Mouse (Mus musculus): ENCODE results near the gene Gpr107. TPM values are rescaled to one million over a fixed set of nuclear protein-coding genes. Genes with fewer than 3 reads are reported as not detected.

The Gpr107 gene
- polyA plus RNA-seq, 1 experiment from 2014 or later, result 9.8 TPM

GRCm38 (mm10) chr2:31125156-31125555, 27.0 kb upstream of the Gpr107 start:
- Histone ChIP-seq H3K4me1 (ENCODE audit: insufficient read depth) (peaks cover 18% of the 10 kb centered on the region), H3K9ac (replicated peaks) (no peak overlapping the region), H3K4me2 (ENCODE audit: low read depth, low read length) (no peak overlapping the region), H3K27me3 (ENCODE audit: insufficient read depth, low read length) (no peaks in the 10 kb centered on the region), H3K36me3 (replicated peaks; ENCODE audit: insufficient read depth, low read length) (no peaks in the 10 kb centered on the region), H3K27ac (ENCODE audit: low read depth) (no peak overlapping the region), H3K9me3 (ENCODE audit: low read length) (no peaks in the 10 kb centered on the region), H3K4me3 (ENCODE audit: low read depth, low read length) (no peak overlapping the region)
- no peak for TF ChIP-seq CTCF (IDR thresholded peaks at IDR 0.05; ENCODE audit: low read depth)
- no peak for TF ChIP-seq EP300 (IDR thresholded peaks at IDR 0.05; ENCODE audit: low read depth)
- ATAC-seq, result no peak
- DNase-seq, result no peak
- WGBS (ENCODE audit: insufficient replicate concordance), result 46% methylated on average over 7 of the region's 7 CpGs

- Histone ChIP-seq H3K36me3 (replicated peaks; ENCODE audit: insufficient read depth, low read length) (no peaks in the 10 kb centered on the region), H3K27ac (ENCODE audit: low read depth) (no peak overlapping the region), H3K27me3 (ENCODE audit: insufficient read depth, low read length) (no peaks in the 10 kb centered on the region), H3K4me2 (ENCODE audit: low read depth, low read length) (no peak overlapping the region), H3K9ac (replicated peaks) (no peak overlapping the region), H3K9me3 (ENCODE audit: low read length) (no peaks in the 10 kb centered on the region), H3K4me3 (ENCODE audit: low read depth, low read length) (no peak overlapping the region), H3K4me1 (ENCODE audit: insufficient read depth) (peaks cover 25% of the 10 kb centered on the region)
- 84% methylated on average over 9 of the region's 9 CpGs for WGBS (ENCODE audit: insufficient replicate concordance)
- ATAC-seq (no peak), DNase-seq (no peak)
- TF ChIP-seq EP300 (IDR thresholded peaks at IDR 0.05; ENCODE audit: low read depth), result no peak
- TF ChIP-seq CTCF (IDR thresholded peaks at IDR 0.05; ENCODE audit: low read depth), result no peak
Measured at GRCm38 (mm10) chr2:31126048-31126447, 26.1 kb upstream of the Gpr107 start.

- Histone ChIP-seq H3K4me3 (ENCODE audit: low read depth, low read length) (no peak overlapping the region), H3K4me1 (ENCODE audit: insufficient read depth) (peaks cover 28% of the 10 kb centered on the region), H3K27ac (ENCODE audit: low read depth) (no peak overlapping the region), H3K9ac (replicated peaks) (no peak overlapping the region), H3K36me3 (replicated peaks; ENCODE audit: insufficient read depth, low read length) (no peaks in the 10 kb centered on the region), H3K4me2 (ENCODE audit: low read depth, low read length) (no peak overlapping the region), H3K9me3 (ENCODE audit: low read length) (no peaks in the 10 kb centered on the region), H3K27me3 (ENCODE audit: insufficient read depth, low read length) (no peaks in the 10 kb centered on the region)
- no peak for ATAC-seq
- TF ChIP-seq EP300 (IDR thresholded peaks at IDR 0.05; ENCODE audit: low read depth) (no peak), CTCF (IDR thresholded peaks at IDR 0.05; ENCODE audit: low read depth) (no peak)
- no peak for DNase-seq
- 68% methylated on average over 7 of the region's 7 CpGs for WGBS (ENCODE audit: insufficient replicate concordance)
Measured at GRCm38 (mm10) chr2:31127219-31127618, 24.9 kb upstream of the Gpr107 start.

- Histone ChIP-seq H3K4me3 (ENCODE audit: low read depth, low read length) (no peak overlapping the region), H3K36me3 (replicated peaks; ENCODE audit: insufficient read depth, low read length) (no peaks in the 10 kb centered on the region), H3K27ac (ENCODE audit: low read depth) (0 out of 2 replicates have a peak overlapping the region, but pooled peaks have one; percentile 3), H3K4me2 (ENCODE audit: low read depth, low read length) (no peak overlapping the region), H3K9me3 (ENCODE audit: low read length) (no peaks in the 10 kb centered on the region), H3K9ac (replicated peaks) (no peak overlapping the region), H3K27me3 (ENCODE audit: insufficient read depth, low read length) (no peaks in the 10 kb centered on the region), H3K4me1 (ENCODE audit: insufficient read depth) (peaks cover 28% of the 10 kb centered on the region)
- DNase-seq (no peak), ATAC-seq (no peak)
- TF ChIP-seq CTCF (IDR thresholded peaks at IDR 0.05; ENCODE audit: low read depth) (no peak), EP300 (IDR thresholded peaks at IDR 0.05; ENCODE audit: low read depth) (no peak)
- WGBS (ENCODE audit: insufficient replicate concordance), result 47% methylated on average over 4 of the region's 4 CpGs
Measured at GRCm38 (mm10) chr2:31127899-31128298, 24.2 kb upstream of the Gpr107 start.

- H3K27ac ChIP-seq (ENCODE audit: low read depth), result peak overlapping the region; percentile 57
- no peak overlapping the region for H3K9ac ChIP-seq (replicated peaks)
- no peak for ATAC-seq
- no peak for DNase-seq
- no peak overlapping the region for H3K4me3 ChIP-seq (ENCODE audit: low read depth, low read length)
- H3K9me3 ChIP-seq (ENCODE audit: low read length), result no peaks in the 10 kb centered on the region
- H3K4me1 ChIP-seq (ENCODE audit: insufficient read depth), result peaks cover 24% of the 10 kb centered on the region
- no peak overlapping the region for H3K4me2 ChIP-seq (ENCODE audit: low read depth, low read length)
- no peaks in the 10 kb centered on the region for H3K36me3 ChIP-seq (replicated peaks; ENCODE audit: insufficient read depth, low read length)
- H3K27me3 ChIP-seq (ENCODE audit: insufficient read depth, low read length), result no peaks in the 10 kb centered on the region
- TF ChIP-seq EP300 (IDR thresholded peaks at IDR 0.05; ENCODE audit: low read depth), result no peak
- no peak for TF ChIP-seq CTCF (IDR thresholded peaks at IDR 0.05; ENCODE audit: low read depth)
- WGBS (ENCODE audit: insufficient replicate concordance), result 68% methylated on average over 14 of the region's 14 CpGs
Measured at GRCm38 (mm10) chr2:31129742-31130518, 22.2 kb upstream of the Gpr107 start.

- no peaks in the 10 kb centered on the region for H3K36me3 ChIP-seq (replicated peaks; ENCODE audit: insufficient read depth, low read length)
- no peak overlapping the region for H3K4me2 ChIP-seq (ENCODE audit: low read depth, low read length)
- peaks cover 29% of the 10 kb centered on the region for H3K4me1 ChIP-seq (ENCODE audit: insufficient read depth)
- 36% methylated on average over 8 of the region's 8 CpGs for WGBS (ENCODE audit: insufficient replicate concordance)
- H3K27ac ChIP-seq (ENCODE audit: low read depth), result peak overlapping the region; percentile 57
- H3K9ac ChIP-seq (replicated peaks), result no peak overlapping the region
- no peaks in the 10 kb centered on the region for H3K27me3 ChIP-seq (ENCODE audit: insufficient read depth, low read length)
- TF ChIP-seq EP300 (IDR thresholded peaks at IDR 0.05; ENCODE audit: low read depth), result no peak
- 0 out of 2 replicates have a peak, but pooled peaks have one; percentile 36 for TF ChIP-seq CTCF (IDR thresholded peaks at IDR 0.05; ENCODE audit: low read depth)
- DNase-seq (peak; percentile 41), ATAC-seq (peak; percentile 58)
- H3K9me3 ChIP-seq (ENCODE audit: low read length), result no peaks in the 10 kb centered on the region
- no peak overlapping the region for H3K4me3 ChIP-seq (ENCODE audit: low read depth, low read length)
Measured at GRCm38 (mm10) chr2:31130815-31131299, 21.3 kb upstream of the Gpr107 start.

Data from liver, postnatal 0 days (tissue).